Mouse (Mus musculus): ENCODE data around the gene Sidt2.

GRCm38 (mm10) chr9:46003729-46004128 lies 48.7 kb upstream of the Sidt2 start:
- TF ChIP-seq POLR2A (IDR thresholded peaks at IDR 0.05; ENCODE audit: borderline replicate concordance, low read depth, low read length) (no peak), CTCF (IDR thresholded peaks at IDR 0.05; ENCODE audit: low read depth, low read length) (peak; percentile 87)

Measured in bone marrow macrophage, adult 2 months (primary cell).